7 mouse cellular contexts compared by ENCODE assay signal in the genomic region with DNA sequence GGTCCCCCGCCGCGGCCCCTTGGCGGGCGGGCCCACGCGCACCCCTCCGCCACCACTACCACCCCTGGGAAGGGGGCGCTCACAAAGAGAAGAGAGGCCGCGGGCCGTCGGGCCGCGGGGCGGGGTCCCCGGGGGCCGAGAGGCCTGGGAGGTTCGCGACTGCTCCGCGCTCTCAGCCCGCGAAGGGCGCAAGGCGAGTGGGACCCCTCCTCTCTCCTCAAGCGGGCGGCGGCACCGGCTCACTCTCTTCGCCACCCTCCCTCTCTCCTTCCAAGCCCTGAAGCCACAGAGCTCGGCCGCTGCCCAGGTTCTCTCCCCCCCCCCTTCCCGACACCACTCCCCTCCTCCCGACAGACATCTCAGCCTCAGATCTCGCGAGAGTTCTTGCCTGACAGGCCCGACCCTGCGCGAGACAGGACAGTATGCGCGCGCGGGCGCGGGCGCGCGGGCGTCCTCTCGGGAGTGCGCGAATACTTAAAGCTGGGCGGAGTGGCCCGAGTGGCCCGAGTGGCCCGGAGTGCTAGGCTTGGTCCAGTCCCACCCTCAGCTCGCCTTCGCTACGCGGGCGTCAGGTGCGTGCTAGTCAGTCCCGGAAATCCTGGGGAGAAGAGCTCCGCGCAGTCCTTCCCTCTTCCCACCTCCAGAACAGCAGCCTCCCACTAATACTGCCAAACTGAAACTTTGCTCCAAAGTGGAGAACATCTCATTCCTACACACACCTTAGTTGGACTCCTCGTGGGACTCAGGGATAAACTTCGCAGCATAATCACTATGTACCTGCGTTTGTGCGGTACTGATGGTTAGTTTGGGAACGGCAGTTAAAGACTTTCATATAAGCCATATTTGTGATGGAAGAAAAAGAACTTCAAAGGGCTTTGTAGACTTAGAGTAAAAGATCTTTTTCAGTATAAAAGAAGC. TPM values are rescaled to one million over a fixed set of nuclear protein-coding genes. Genes with fewer than 3 reads are reported as not detected.
DNase-seq lines count a peak whose midpoint lies in the region; ATAC-seq and TF ChIP-seq lines count a peak whose summit lies in the region.

A gene (minus strand): TSS at position 278 of the 918 bp plus-strand sequence.

- H3K27me3 ChIP-seq in embryonic facial prominence, embryonic 10.5 days (replicated peaks; ENCODE audit: low read depth, poor library complexity, severe bottlenecking), result no peaks in the 10 kb centered on the region
- H3K27me3 ChIP-seq in intestine, postnatal 0 days (replicated peaks; ENCODE audit: control insufficient read depth, insufficient read depth, low read length), result no peaks in the 10 kb centered on the region
- H3K27me3 ChIP-seq in midbrain, embryonic 12.5 days, result no peaks in the 10 kb centered on the region
- H3K27me3 ChIP-seq in small intestine, adult 2 months (ENCODE audit: control insufficient read depth, insufficient read depth, low read length), result no peaks in the 10 kb centered on the region

- TF ChIP-seq POLR2A in small intestine, adult 2 months (IDR thresholded peaks at IDR 0.05; ENCODE audit: low read depth, low read length), result peak; percentile 96

- TF ChIP-seq CTCF in intestine, postnatal 0 days (IDR thresholded peaks at IDR 0.05; ENCODE audit: low read depth), result no peak
- no peak for TF ChIP-seq CTCF in small intestine, adult 2 months (IDR thresholded peaks at IDR 0.05; ENCODE audit: extremely low read depth, insufficient read length, insufficient replicate concordance, low read depth, low read length)

- peak within 1 kb of the TSS; percentile 87 for H3K4me3 ChIP-seq in embryonic facial prominence, embryonic 10.5 days
- peak within 1 kb of the TSS; percentile 100 for H3K4me3 ChIP-seq in intestine, postnatal 0 days (ENCODE audit: low read depth, low read length)
- peak within 1 kb of the TSS; percentile 95 for H3K4me3 ChIP-seq in midbrain, embryonic 12.5 days
- H3K4me3 ChIP-seq in small intestine, adult 2 months (ENCODE audit: low read depth, low read length), result peak within 1 kb of the TSS; percentile 82

- peaks cover 16% of the 10 kb centered on the region for H3K36me3 ChIP-seq in embryonic facial prominence, embryonic 10.5 days (replicated peaks)
- H3K36me3 ChIP-seq in intestine, postnatal 0 days (ENCODE audit: control insufficient read depth, insufficient read depth), result no peaks in the 10 kb centered on the region
- no peaks in the 10 kb centered on the region for H3K36me3 ChIP-seq in midbrain, embryonic 12.5 days
- 0 out of 2 replicates have a peak, but pooled peaks cover 2% of the 10 kb centered on the region for H3K36me3 ChIP-seq in small intestine, adult 2 months (ENCODE audit: control insufficient read depth, insufficient read depth, low read length)

- H3K9me3 ChIP-seq in embryonic facial prominence, embryonic 10.5 days, result no peaks in the 10 kb centered on the region
- no peaks in the 10 kb centered on the region for H3K9me3 ChIP-seq in intestine, postnatal 0 days (ENCODE audit: control insufficient read depth)
- H3K9me3 ChIP-seq in midbrain, embryonic 12.5 days, result no peaks in the 10 kb centered on the region

- H3K4me1 ChIP-seq in embryonic facial prominence, embryonic 10.5 days, result peaks cover 28% of the 10 kb centered on the region
- H3K4me1 ChIP-seq in intestine, postnatal 0 days (replicated peaks; ENCODE audit: control insufficient read depth, insufficient read depth, low read length), result no peaks in the 10 kb centered on the region
- H3K4me1 ChIP-seq in midbrain, embryonic 12.5 days, result peaks cover 23% of the 10 kb centered on the region
- no peaks in the 10 kb centered on the region; the same call in none of the 2 replicates for H3K4me1 ChIP-seq in small intestine, adult 2 months (ENCODE audit: control insufficient read depth, insufficient read depth, insufficient read length, low read length)

- peak; percentile 96 for DNase-seq in adrenal gland, postnatal 10 days
- peak; percentile 98 for DNase-seq in embryonic facial prominence, embryonic 10.5 days (ENCODE audit: low spot score)
- peak; percentile 77 for DNase-seq in gonadal fat pad, adult 2 months (ENCODE audit: low read depth)
- DNase-seq in left cerebral cortex, postnatal 4 days, result peak; percentile 98

- peak within 1 kb of the TSS; percentile 100 for H3K27ac ChIP-seq in embryonic facial prominence, embryonic 10.5 days (replicated peaks)
- peak within 1 kb of the TSS; percentile 98 for H3K27ac ChIP-seq in intestine, postnatal 0 days (ENCODE audit: low read depth, low read length)
- H3K27ac ChIP-seq in midbrain, embryonic 12.5 days (replicated peaks), result peak within 1 kb of the TSS; percentile 98
- H3K27ac ChIP-seq in small intestine, adult 2 months (ENCODE audit: insufficient read depth, low read depth, low read length), result peak within 1 kb of the TSS; percentile 91

- H3K4me2 ChIP-seq in intestine, postnatal 0 days (replicated peaks; ENCODE audit: low read depth), result peak within 1 kb of the TSS; percentile 75
- H3K4me2 ChIP-seq in midbrain, embryonic 12.5 days (replicated peaks), result peak within 1 kb of the TSS; percentile 89

- WGBS in embryonic facial prominence, embryonic 10.5 days, result 1% methylated on average over 71 of the region's 71 CpGs
- under 1% methylated on average over 41 of the region's 71 CpGs for WGBS in intestine, postnatal 0 days
- WGBS in midbrain, embryonic 12.5 days, result under 1% methylated on average over 53 of the region's 71 CpGs
- WGBS in small intestine, adult 2 months, result 1% methylated on average over 70 of the region's 71 CpGs

- intact Hi-C loops in left cerebral cortex, postnatal 4 days (cut with DNase I), result no loop called here

- ATAC-seq in intestine, postnatal 0 days, result peak; percentile 97
- ATAC-seq in midbrain, embryonic 12.5 days (ENCODE audit: low FRiP score, low read depth), result peak; percentile 94

- H3K9ac ChIP-seq in intestine, postnatal 0 days (ENCODE audit: low read depth, low read length), result peak within 1 kb of the TSS; percentile 100
- H3K9ac ChIP-seq in midbrain, embryonic 12.5 days (replicated peaks), result peak within 1 kb of the TSS; percentile 99

RNA-seq across cellular contexts. Expression of the gene that starts here (rescaled TPM):
- total RNA-seq in adrenal gland, postnatal 10 days (2021), result 10 to 100 TPM; 45.4 to 52.4 TPM
- polyA plus RNA-seq in embryonic facial prominence, embryonic 10.5 days (2016; fragmentation: Nextera tagmentation; extraction: Ambion mirVana), result 11.9 and 13.5 TPM in 2 replicates
- polyA plus RNA-seq in gonadal fat pad, adult 2 months (2012; rRNA removed), result 7.6 and 9.8 TPM in 2 replicates
- 8.6 and 9.3 TPM in 2 replicates for polyA plus RNA-seq in intestine, postnatal 0 days (2015; fragmentation: Nextera tagmentation; extraction: Ambion mirVana)
- 100 to 1,000 TPM; 104 to 113 TPM for total RNA-seq in left cerebral cortex, postnatal 4 days (2021)
- 23.9 and 26.0 TPM in 2 replicates for polyA plus RNA-seq in midbrain, embryonic 12.5 days (2016; fragmentation: Nextera tagmentation; extraction: Ambion mirVana)
- polyA plus RNA-seq in small intestine, adult 2 months (2012; rRNA removed), result 0.80 and 1.7 TPM in 2 replicates

Comparison
In these comparisons a context has a peak if more than half of its experiments do, and no peak if none do; other contexts are left out.
1. Peak in every context shown above with its lines: DNase-seq, ATAC-seq, H3K4me3 ChIP-seq and H3K27ac ChIP-seq.